Mouse (Mus musculus) lung, postnatal 14 days (tissue): Measurements from ENCODE around the gene Slc9a9.

ENCODE experiments used
- DNase-seq: peaks from one replicate; pipeline ENCODE4 v3.0.0; 2021

Gene Slc9a9

GRCm38 (mm10) chr9:94840972-94841371 lies 171.3 kb downstream of the Slc9a9 start:
- no peak for DNase-seq

GRCm38 (mm10) chr9:94844176-94844575 lies 174.5 kb downstream of the Slc9a9 start:
- peak; percentile 37 for DNase-seq

- peak; percentile 61 for DNase-seq
Measured at GRCm38 (mm10) chr9:94847624-94848023, 177.9 kb downstream of the Slc9a9 start.

- DNase-seq, result no peak
Measured at GRCm38 (mm10) chr9:94851550-94851949, 181.8 kb downstream of the Slc9a9 start.

GRCm38 (mm10) chr9:94856093-94856492 lies 186.4 kb downstream of the Slc9a9 start:
- no peak for DNase-seq

- no peak for DNase-seq
Measured at GRCm38 (mm10) chr9:94868557-94868956, 198.8 kb downstream of the Slc9a9 start.

GRCm38 (mm10) chr9:94869023-94869799 lies 199.5 kb downstream of the Slc9a9 start:
- no peak for DNase-seq

- DNase-seq, result no peak
Measured at GRCm38 (mm10) chr9:94882517-94882916, 212.8 kb downstream of the Slc9a9 start.

- DNase-seq, result no peak
Measured at GRCm38 (mm10) chr9:94883435-94883834, 213.7 kb downstream of the Slc9a9 start.

GRCm38 (mm10) chr9:94885151-94885550 lies 215.4 kb downstream of the Slc9a9 start:
- DNase-seq, result no peak

- no peak for DNase-seq
Measured at GRCm38 (mm10) chr9:94889647-94890046, 219.9 kb downstream of the Slc9a9 start.

GRCm38 (mm10) chr9:94895882-94896281 lies 226.2 kb downstream of the Slc9a9 start:
- no peak for DNase-seq

- no peak for DNase-seq
Measured at GRCm38 (mm10) chr9:94904180-94904579, 234.5 kb downstream of the Slc9a9 start.

GRCm38 (mm10) chr9:94907020-94907610 lies 237.4 kb downstream of the Slc9a9 start:
- no peak for DNase-seq

- DNase-seq, result no peak
Measured at GRCm38 (mm10) chr9:94912071-94912470, 242.4 kb downstream of the Slc9a9 start.

- DNase-seq, result no peak
Measured at GRCm38 (mm10) chr9:94922062-94922461, 252.4 kb downstream of the Slc9a9 start.

- no peak for DNase-seq
Measured at GRCm38 (mm10) chr9:94925845-94926244, 256.1 kb downstream of the Slc9a9 start.

GRCm38 (mm10) chr9:94927101-94927500 lies 257.4 kb downstream of the Slc9a9 start:
- DNase-seq, result no peak

- DNase-seq, result no peak
Measured at GRCm38 (mm10) chr9:94945569-94946135, 275.9 kb downstream of the Slc9a9 start.

- no peak for DNase-seq
Measured at GRCm38 (mm10) chr9:94947246-94947645, 277.5 kb downstream of the Slc9a9 start.

- no peak for DNase-seq
Measured at GRCm38 (mm10) chr9:94950676-94951075, 281.0 kb downstream of the Slc9a9 start.

GRCm38 (mm10) chr9:94955645-94956044 lies 285.9 kb downstream of the Slc9a9 start:
- DNase-seq, result no peak

- DNase-seq, result no peak
Measured at GRCm38 (mm10) chr9:94958382-94958781, 288.7 kb downstream of the Slc9a9 start.

- no peak for DNase-seq
Measured at GRCm38 (mm10) chr9:94968596-94969120, 298.9 kb downstream of the Slc9a9 start.
